Mouse (Mus musculus) ES-Bruce4 (cell line): ENCODE measurements at regions not wholly inside any gene's neighbourhood (a gene's known extent, or its start where the extent isn't known, plus 50 kb on each side); places are given as distances from the start of the nearest gene placed in this dataset.

Experiments used
- CTCF ChIP-seq: IDR thresholded peaks from one replicate; pipeline ENCODE4 v1.8.1; 2011; ENCODE audit warnings: low read depth, low read length
- EP300 ChIP-seq: IDR thresholded peaks from 2 replicates; pipeline ENCODE4 v1.6.1; 2011; ENCODE audit warnings: low read depth, low read length; ENCODE audit not compliant: insufficient read depth

GRCm38 (mm10) chr11:39653595-39653994 is 1041.4 kb downstream of the Mat2b start:
- TF ChIP-seq CTCF (no peak), EP300 (no peak)
